Mouse (Mus musculus): Measurements from ENCODE around the gene Myo9b.

- no peak for TF ChIP-seq CHD2 (IDR thresholded peaks at IDR 0.05; ENCODE audit: low read depth, low read length)
- no peak for TF ChIP-seq ZC3H11A (IDR thresholded peaks at IDR 0.05; ENCODE audit: borderline replicate concordance, low read depth, low read length)
These were observed 110.9 kb downstream of the Myo9b start for GRCm38 (mm10) chr8:71383396-71383795.
